Mouse (Mus musculus): ENCODE results near the gene Vwa3b.

DNA sequence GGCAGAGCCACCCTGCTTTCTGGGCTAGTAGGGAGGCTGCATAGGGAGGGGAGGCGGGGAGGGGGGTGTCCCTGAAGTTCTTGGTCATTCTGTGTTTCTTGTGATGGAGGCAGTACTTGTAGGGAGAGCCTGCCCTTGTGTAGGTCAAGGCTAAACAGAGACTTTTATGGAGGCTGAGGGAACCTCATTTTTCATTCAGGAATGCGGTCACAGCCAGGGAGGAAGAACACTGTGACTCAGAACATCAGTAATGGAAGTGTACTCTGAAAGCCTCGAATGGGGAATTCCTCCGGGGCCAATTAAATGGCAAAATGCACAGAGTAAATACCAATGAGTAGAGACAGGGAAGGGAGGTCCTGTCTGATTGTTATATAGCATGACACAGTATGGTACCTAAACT, 37.4 kb downstream of the Vwa3b start:
- TF ChIP-seq MAX (IDR thresholded peaks at IDR 0.05; ENCODE audit: low read depth) (no peak), E2F4 (IDR thresholded peaks at IDR 0.05; ENCODE audit: insufficient read depth) (no peak)

Measured in myocyte (in vitro differentiated cells).